Mouse (Mus musculus) hindlimb bud, embryonic 11.5 days (tissue): ENCODE data around the gene Grik4.
"Not testable (repeated sequence)": the region's sequence is repeated elsewhere in the genome, so short reads cannot be mapped to it uniquely, and the experiment has no call there.

Source experiments
- DNase-seq: peaks from one replicate; pipeline ENCODE4 v3.0.0-alpha.2; 2012; ENCODE audit warnings: low read depth, low spot score; ENCODE audit errors: extremely low spot score

Gene Grik4

GRCm38 (mm10) chr9:42943781-42944535 lies at the start of gene Grik4:
Grik4 (minus strand) TSS chr9:42944493.
- no peak for DNase-seq

GRCm38 (mm10) chr9:42993659-42994058 lies 49.4 kb upstream of the Grik4 start:
- DNase-seq, result no peak

GRCm38 (mm10) chr9:42987988-42988387 lies 43.7 kb upstream of the Grik4 start:
- DNase-seq, result no peak

- no peak for DNase-seq
These were observed 24.7 kb upstream of the Grik4 start for GRCm38 (mm10) chr9:42968894-42969521.

GRCm38 (mm10) chr9:42967731-42968130 lies 23.4 kb upstream of the Grik4 start:
- no peak for DNase-seq

- DNase-seq, result not testable (repeated sequence)
These were observed 20.5 kb upstream of the Grik4 start for GRCm38 (mm10) chr9:42964809-42965208.

- no peak for DNase-seq
These were observed 20.1 kb upstream of the Grik4 start for GRCm38 (mm10) chr9:42964366-42964765.

GRCm38 (mm10) chr9:42962506-42962905 lies 18.2 kb upstream of the Grik4 start:
- no peak for DNase-seq

- no peak for DNase-seq
These were observed 14.1 kb upstream of the Grik4 start for GRCm38 (mm10) chr9:42958401-42958800.

GRCm38 (mm10) chr9:42948381-42948780 lies 4.1 kb upstream of the Grik4 start:
- DNase-seq, result no peak

GRCm38 (mm10) chr9:42945174-42945573 lies 881 bp upstream of the Grik4 start:
- no peak for DNase-seq

GRCm38 (mm10) chr9:42944536-42945006 lies 278 bp upstream of the Grik4 start:
- peak; percentile 54 for DNase-seq

GRCm38 (mm10) chr9:42943057-42943529 lies 1.2 kb downstream of the Grik4 start:
- DNase-seq, result no peak

- no peak for DNase-seq
These were observed 2.1 kb downstream of the Grik4 start for GRCm38 (mm10) chr9:42942148-42942547.

- DNase-seq, result no peak
These were observed 12.1 kb downstream of the Grik4 start for GRCm38 (mm10) chr9:42932146-42932545.

GRCm38 (mm10) chr9:42927498-42927897 lies 16.8 kb downstream of the Grik4 start:
- DNase-seq, result no peak

GRCm38 (mm10) chr9:42926564-42926963 lies 17.7 kb downstream of the Grik4 start:
- DNase-seq, result no peak

GRCm38 (mm10) chr9:42921830-42922229 lies 22.5 kb downstream of the Grik4 start:
- DNase-seq, result no peak

GRCm38 (mm10) chr9:42920190-42920589 lies 24.1 kb downstream of the Grik4 start:
- no peak for DNase-seq

- DNase-seq, result no peak
These were observed 26.4 kb downstream of the Grik4 start for GRCm38 (mm10) chr9:42917911-42918310.

GRCm38 (mm10) chr9:42913201-42913600 lies 31.1 kb downstream of the Grik4 start:
- DNase-seq, result no peak

GRCm38 (mm10) chr9:42908657-42909313 lies 35.5 kb downstream of the Grik4 start:
- DNase-seq, result no peak
